Mouse (Mus musculus) Muller cell, postnatal 12 days (primary cell): ENCODE measurements around the gene Mvb12b.

Experiments used
- DNase-seq: peaks from one replicate; pipeline ENCODE4 v3.0.0-alpha.2; 2015; ENCODE audit errors: inconsistent ontology term

Gene Mvb12b

DNA sequence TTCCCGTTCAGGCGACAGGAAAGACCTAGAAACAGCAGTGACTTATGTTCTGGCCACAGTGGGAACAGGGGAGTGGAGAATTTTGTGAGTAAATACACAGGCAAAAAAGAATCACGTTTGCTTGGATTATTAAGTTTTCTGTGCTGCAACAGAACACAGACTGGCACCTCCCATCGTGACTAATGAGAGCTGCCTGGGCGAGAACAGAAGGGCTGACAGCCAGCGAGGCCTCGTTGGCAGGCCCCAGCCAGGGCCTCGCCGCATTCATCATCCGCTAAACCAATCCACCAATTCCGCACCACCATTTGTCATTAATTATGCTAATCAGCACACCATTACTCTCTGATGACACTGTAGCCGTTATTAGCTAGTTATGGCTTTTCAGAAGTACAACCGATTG lies 102.2 kb downstream of the Mvb12b start:
- DNase-seq, result peak; percentile 83

DNA sequence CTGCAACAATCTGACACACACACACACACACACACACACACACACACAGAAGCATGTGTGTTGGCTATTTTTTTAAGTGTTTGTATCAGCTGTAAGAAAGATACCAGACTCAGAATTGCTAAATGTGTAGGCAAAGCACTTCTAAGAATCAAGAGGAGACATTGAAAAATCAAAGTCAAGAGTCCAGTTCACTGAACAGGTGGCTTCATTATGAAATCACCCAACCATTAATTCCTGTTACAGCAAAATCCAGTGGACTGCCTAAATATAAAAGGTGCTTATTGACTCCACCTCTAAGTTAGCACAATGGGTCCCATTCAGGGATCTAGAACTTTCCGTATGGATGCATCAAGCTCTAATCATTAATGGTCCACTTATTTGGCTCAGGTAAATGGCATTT lies 103.0 kb downstream of the Mvb12b start:
- no peak for DNase-seq

DNA sequence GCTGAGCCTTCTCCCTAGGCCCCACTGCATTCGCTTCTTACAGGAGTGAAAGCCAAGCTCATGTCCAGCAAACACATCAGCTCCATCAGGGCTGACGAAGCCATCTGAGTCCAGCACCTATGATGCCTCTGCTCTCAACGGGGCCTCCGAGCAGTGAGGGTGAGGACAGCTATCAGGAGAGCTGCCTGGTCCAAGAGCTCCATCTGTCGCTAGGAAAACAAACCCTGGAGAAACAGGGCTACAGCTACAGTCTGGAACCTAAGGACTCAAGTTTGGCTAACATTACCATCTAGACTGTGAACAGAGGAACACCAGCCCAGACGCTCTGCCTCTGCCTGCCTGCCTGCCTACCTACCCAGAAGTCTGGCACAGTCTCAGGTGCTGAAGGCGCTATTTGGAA lies 104.3 kb downstream of the Mvb12b start:
- DNase-seq, result no peak

DNA sequence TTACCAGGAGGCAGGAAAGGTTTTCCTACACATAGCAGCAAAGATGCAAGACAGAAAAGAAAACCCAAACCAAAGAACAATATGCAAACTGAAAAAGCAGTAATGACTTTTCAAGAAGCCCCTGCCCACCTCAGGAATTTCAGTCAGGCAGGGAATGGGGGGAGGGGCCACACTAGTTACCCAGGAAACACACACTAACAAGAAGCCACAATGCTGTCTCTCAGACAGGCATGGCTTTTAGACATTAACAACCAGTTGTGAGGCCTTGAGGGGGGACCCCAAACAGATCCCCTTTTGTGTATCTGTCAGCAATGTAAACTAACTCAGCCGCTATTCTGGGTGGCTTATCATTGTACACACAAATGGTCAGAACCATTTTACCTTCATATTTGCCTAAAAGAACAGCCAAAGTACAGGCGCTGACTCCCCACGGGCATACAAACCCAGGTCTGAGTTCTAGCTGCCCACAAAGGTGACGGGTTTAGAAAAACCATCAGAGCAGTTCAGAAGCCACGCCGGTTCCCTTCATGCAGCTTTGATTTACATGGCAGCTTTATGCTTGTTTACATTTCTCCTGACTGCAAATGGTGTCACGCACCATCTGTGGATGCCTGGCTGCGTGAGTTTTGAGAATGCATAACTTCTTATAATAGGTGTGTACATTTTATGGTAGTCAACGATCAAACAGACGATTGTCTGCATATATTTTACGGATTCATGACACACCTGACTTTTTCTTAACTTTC lies 105.9 kb downstream of the Mvb12b start:
- DNase-seq, result peak; percentile 69

DNA sequence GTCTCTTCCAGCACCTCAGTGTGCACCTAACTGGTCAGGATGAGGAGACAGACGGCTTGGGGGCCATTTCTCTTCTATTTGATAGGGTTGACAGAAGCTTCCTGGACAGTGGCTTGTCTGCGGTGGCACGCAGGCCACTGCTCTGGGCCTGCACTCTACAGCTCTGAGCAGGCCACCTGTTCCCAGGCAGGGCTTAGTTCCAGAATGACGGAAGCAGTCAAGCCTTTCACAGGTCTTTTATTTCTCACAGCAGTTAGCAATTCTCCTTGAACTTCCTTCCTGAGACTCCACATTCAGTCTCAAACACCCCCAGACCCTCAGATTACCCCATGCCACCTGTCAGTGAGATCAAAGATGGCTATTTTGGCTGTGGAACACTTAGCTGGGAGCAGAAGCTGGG lies 109.3 kb downstream of the Mvb12b start:
- DNase-seq, result no peak

DNA sequence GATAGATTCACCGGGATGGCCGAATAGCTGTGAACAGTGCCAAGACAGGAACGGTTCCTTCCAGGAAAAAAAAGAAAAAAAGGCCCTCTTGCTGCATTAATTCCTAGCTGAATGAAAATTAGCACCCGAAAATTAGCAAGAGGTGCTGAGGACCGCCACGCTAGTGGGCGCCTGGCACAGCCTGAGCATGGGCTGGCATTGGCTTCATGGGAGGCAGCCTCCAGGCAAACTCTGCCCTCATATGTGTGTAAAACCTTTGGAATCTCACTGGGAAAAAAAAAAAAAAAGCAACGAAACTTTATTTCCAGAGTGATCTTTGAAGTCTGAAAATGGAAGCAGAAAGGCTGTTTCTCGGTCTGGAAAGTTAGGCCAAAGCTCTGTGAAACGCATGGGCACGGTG lies 110.7 kb downstream of the Mvb12b start:
- no peak for DNase-seq

DNA sequence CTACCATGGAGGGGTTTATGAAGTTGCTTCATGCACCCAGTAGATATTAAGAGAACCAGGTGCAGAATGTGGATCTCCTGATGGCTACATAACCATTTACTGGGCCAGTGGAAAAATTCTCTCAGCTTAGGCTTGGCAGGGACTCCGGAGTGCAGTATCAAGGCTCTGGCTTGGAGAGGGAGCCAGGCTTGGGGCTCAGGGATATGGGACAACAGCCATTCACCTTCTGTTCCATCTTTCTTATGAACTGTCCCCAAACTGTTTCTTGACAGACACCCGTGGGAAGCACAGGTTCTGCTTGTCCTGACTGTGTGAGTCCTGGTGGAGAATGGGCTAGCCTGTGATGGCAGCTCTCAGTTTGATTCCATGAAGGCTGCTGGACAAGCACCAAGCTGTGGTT lies 112.9 kb downstream of the Mvb12b start:
- no peak for DNase-seq

DNA sequence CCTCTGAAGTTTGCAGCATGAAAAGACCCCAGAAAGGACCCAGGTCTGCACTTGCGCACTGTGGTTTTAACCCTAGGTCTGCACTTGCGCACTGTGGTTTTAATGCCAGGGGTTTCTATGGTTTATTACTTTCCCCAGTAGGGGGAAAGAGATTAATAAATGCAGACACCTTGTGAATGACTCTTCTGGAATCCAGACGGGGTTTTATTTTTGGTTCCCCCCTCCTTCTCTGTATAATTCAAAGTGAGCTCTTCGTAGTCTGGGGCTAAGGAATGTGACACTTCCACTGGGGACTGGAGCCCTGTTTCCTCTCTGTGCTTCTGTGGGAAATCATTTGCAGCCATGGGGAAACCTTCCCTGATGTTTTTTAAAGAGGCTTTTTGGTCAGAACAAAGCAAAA lies 113.6 kb downstream of the Mvb12b start:
- DNase-seq, result no peak

DNA sequence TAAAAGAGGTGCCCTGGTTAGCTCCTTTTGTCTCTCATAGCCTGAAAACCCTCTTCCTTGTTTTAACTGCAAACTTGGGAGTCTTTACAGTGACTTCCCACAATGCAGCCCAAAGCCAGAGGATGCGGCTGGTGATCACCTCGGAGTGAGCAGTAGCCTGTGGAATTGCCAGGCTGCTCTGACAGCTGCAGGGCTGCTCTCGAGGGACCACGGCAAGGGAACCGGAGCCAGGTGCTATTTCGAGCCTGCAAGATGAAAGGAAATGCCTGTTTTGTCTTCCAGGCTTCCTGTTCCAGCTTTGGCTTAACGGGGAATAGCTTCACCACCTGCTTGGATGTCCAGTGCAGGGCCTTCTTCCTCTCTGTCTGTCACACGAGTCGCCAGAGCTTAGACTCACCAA lies 115.3 kb downstream of the Mvb12b start:
- DNase-seq, result no peak

DNA sequence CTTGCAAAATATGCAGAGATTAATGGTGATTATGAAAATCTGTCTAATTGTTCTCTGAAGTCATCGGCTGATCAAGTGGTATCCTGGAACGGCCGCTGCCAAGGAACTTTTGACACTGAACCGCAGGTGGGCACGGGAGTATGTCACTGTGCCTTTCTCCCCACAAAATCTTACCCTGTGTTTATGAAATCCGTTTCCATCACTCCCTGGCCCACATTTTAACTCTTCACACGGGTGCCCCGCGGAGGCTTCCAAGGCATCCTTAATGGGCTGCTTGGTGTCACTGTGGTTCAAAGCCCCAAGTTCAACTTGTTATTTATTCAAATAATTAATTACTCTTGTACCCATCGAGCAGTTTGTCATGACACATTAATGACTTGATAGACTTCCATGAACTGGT lies 116.4 kb downstream of the Mvb12b start:
- peak; percentile 26 for DNase-seq

DNA sequence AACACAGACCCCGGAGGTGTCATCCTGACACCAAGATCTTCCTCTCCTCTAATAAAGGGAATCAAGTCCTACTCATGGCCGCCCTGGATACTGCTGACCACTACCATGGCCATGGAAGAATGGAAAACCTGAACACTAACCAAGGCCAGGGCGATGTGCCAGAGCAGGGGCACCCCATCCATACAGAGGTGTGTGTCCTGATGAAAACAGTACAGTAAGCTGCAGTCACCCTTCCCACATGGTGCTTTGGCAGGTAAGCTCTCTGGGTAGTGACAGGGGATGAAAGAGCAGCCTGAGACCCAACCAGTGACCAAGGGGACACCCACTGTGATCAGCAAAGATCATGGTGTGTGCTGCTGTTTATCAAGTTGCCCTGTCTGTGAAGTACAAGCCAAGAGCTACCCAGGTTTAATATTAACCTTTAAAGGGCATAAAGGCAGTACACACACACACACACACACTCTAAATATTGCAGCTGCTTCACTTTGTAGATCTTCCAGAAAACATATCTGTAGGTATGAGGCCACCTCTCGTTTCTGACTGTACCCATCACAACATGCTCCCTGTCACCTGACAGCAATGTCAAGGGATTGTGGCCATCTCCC lies 117.1 kb downstream of the Mvb12b start:
- no peak for DNase-seq

DNA sequence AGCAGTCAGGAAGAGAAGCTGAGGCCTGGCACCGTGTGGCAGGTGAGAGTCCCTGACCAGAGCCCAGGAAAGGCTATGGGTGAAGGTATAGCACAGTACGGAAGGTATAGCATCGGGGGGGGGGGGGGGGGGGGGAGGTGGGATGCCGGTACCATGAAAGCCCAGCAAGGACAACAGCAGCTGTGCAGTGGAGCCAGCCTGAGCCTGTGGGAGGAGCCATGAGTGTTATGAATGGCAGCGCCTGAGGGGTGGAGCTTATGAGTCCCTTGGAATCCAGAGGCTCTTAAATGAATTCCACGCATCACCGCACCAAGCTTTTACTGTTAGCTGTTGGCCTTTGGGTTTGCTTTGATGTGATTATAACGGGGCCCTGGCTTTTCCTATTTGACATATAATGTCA lies 123.3 kb downstream of the Mvb12b start:
- no peak for DNase-seq

DNA sequence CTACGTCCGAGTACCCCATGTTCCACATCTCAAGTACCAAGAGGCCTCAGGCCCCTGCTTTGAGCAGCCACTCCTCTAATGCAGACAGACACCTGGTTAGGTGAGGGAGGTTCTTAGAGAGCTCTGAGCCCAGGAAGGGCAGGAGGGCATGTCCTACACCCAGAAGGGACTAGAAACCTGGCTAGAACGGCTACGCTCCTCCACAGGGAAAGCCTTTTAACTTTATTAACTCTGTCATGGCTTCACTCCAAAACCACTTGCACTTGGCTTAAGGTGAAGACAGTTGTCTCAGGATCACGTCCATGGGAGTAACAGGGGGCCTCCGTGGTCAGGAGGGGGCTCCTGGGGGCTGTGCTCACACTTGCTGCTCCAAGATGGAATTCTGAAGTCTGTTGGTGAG lies 125.5 kb downstream of the Mvb12b start:
- no peak for DNase-seq

DNA sequence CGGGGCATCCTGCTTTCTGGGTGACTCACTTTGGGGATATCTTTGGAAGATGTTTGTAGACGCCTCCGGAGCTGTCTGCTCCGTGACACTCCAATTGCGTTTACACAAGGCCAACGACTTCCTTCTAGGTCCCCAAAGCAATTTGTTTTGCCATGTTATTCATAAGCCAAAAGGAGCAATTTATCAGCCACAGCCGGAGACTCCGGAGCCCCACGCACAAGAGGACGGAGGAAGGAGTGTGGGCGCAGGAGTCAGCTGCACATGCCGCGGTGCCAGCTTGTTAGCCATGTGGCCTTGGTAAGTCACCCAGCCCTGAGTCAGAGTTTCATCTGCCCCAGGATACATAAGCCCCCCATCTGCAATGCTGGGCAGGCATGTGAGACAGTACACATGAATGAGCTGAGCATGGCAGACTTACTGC lies 127.2 kb downstream of the Mvb12b start:
- DNase-seq, result peak; percentile 63

DNA sequence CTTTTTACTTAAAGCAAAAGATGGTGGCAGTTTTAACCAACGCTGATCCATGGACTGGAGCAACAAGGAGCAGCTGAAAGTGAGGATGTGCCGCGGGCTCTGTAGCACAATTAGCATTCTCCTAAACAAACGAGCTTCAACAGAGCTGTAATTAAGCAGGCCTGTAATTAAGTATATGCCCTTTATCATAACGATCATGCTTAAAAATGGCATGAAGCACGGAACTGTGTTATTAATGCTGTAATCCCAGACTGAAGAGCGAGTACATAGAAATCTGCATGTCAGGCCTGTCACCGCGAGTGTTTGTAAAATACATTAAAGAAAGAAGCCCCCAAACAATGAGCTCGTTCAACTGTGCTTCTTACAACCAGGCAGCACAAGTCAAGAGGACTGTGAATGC lies 128.3 kb downstream of the Mvb12b start:
- DNase-seq, result no peak

DNA sequence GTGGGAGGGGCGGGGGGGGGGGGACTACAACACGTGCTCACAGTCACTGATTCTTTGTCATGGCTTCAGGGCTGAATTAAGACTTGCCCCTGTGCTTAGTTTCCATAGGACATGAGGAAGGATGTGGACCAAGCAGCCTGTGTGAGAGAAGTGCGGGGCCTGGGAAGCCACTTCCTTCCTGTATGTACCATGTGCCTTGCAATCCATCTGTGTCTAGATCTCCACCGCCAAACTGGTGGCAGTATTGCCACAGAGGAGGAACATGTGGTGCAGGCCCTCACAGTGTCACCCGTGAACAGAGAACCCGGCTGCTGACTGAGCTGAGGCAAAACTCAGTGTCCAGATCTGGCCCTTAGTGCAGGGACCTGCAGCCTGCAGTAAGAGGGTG lies 132.1 kb downstream of the Mvb12b start:
- DNase-seq, result peak; percentile 14

DNA sequence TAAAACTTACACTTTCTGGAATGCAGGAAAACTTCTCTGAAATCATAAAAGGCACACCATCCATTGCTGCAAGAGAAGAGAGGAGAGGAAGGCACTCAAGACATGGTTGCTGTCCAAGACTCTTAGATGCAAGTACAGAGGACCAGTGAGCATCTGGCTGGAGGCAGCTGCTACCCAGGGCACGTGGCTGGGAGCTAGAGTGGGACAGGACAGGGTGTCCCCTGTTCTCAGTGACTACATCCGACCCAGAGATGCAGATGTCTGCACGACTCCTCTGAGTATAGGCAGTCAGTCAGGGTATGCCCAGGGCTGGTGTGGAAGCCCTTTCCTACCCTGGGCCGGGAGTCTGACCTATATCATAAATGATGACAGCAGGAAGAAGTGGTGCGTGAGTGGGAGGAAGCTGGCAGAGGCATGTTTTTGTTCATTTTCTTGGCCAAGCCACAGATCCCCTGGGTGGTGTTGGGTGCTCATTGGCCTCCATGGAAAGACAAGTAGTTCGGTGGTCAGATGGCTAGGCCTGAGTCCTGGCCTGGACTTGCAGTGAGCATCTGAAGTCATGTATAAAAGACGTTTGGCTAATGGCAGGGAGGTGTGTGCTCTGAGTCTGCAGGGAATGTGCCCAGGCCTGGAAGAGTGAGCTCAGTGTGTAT lies 132.6 kb downstream of the Mvb12b start:
- DNase-seq, result peak; percentile 27

DNA sequence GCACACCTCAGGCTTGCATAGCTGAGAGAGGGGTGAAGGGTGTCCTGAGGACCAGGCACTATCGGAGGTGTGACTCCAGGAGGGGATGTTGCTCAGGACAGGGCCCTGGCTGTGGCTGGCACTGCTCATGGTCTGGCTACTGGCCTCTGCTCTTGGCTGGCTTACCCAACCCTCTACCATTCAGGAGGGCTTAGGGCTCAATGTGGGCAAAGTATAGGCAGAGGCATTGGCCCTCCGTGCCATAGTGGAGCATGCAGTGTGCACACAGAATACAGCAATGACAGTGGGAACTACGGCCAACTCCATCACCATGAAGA lies 133.5 kb downstream of the Mvb12b start:
- DNase-seq, result no peak

DNA sequence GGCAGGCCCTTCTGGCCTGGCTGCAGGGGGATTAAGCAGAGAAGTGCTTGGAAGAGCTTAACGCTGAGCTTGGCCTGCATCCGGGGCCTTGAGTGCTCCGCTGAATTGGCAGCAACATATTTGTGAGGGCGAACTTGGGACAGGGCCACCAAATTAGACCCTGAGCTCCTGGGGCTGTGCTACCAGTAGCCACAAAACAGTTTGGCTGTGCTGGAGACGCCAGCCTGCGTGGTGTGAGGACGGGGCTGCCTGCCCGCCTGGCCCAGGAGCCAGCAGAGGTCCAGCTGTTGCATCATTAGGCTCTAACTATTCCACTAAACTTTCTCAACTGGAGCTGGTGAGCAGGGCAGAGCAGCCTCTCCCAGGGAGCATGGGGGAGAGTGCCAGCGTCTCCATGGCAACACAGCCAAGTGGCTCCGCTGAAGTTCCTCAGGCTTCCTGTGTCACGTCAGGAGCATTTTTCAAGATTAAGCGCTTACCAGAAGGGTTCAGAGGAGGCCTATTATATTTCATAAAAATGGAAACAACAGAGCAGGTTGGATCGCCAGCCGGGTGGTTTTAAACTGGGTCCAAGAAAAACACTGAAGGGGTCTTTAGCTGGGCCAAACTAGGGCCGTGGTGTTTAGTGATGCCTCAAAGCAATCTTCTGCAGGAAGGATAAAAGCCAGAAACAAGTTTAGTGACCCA lies 134.0 kb downstream of the Mvb12b start:
- peak; percentile 93 for DNase-seq

DNA sequence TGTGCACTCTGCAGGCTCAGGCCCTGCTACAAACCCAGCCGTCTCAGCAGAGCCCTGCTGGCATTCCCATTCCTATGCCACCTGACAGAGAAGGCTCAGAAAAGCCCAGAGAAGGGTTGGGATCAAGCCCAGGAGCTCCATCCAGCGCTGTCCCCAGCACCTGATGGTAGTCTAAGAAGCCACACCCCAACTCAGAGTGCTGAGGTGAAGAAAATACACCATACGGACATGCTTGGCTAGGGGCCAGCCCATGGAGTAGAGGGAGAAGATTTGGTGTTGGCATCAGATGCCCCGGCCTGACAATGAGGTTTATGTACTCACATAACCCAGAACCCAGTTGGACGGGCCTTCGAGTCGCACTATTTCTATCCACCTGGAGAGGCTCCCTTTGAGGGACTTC lies 137.1 kb downstream of the Mvb12b start:
- no peak for DNase-seq

DNA sequence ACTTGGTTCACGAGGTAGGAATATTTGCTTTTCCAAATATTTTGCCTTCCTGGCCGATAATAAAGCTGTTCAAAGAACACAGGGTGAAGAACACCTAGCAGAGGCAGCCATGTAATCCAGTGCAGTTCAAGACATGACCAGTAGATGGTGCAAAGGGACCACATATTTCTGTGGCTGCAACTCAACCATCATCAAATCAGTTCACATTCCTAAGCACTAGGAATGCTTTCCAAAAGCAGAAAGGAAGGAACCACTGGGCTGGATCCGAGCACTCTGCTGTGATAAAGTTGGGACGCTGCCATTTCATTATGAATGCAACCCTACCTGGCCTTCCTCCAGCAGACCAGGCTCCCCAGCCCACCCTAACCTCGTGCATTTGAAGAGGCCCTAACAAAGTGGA lies 141.3 kb downstream of the Mvb12b start:
- DNase-seq, result peak; percentile 90

DNA sequence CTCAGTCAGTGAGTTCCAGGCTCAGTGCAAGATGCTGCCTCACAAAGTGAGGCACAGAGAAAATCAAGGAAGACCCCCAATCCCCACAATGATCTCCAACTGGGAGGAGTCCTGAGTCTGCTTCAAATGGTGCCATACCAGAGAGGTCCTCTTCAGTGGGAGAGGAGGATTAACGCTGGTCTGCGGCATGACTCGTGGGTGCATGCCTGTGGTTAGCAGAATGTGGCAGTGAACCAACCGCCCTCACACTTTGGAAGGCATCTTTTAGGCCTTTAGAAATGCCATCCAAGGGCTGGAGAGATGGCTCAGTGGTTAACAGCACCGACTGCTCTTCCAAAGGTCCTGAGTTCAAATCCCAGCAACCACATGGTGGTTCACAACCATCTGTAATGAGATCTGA lies 142.0 kb downstream of the Mvb12b start:
- peak; percentile 85 for DNase-seq

DNA sequence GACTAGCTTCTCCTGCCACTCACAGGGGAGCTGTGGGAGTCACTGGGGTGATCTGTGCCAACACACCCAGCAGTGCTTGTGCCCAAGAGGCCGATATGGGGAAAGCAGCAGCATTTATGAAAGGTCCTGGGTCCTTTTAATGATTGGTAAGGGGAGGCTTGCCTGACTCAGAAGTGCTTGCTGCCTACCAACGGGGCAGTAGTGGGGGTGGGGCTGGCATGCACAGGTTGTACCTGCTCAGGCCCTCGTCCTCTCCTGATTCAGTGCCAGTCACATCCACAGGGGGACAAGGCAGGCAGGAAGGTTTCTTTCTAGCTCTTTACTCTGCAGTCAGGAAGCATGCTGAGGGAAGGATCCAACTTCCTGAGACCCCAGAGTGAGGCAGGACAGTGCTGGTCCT lies 150.6 kb downstream of the Mvb12b start:
- no peak for DNase-seq
